14 mouse cellular contexts compared by ENCODE assay signal in genomic region chr2:158199281-158199680, GRCm38 (mm10). TPM values are rescaled to one million over a fixed set of nuclear protein-coding genes. Genes with fewer than 3 reads are reported as not detected.
DNase-seq lines count a peak whose midpoint lies in the region; ATAC-seq lines count a peak whose summit lies in the region.
"Had no signal": no experiment of that assay in that cellular context is flagged by ENCODE, and none has a peak within 500 bp of the region (broad histone marks: within the 10 kb centered on the region; RNA-seq: fewer than 3 reads in every experiment).

No protein-coding gene starts in this region.

- H3K9me3 ChIP-seq in hindbrain, embryonic 11.5 days (ENCODE audit: control insufficient read depth, low read length): no peaks in the 10 kb centered on the region
- H3K9me3 ChIP-seq in hindbrain, embryonic 14.5 days (ENCODE audit: control insufficient read depth, low read length): no peaks in the 10 kb centered on the region
- H3K9me3 ChIP-seq: limb, embryonic 10.5 days had no signal

- H3K27ac ChIP-seq in hindbrain, embryonic 11.5 days (ENCODE audit: low read depth, low read length): no peak overlapping the region
- no peak overlapping the region for H3K27ac ChIP-seq in hindbrain, embryonic 14.5 days
- H3K27ac ChIP-seq: limb, embryonic 10.5 days had no signal

- H3K27me3 ChIP-seq in hindbrain, embryonic 11.5 days (ENCODE audit: control insufficient read depth, insufficient read depth, low read length): no peaks in the 10 kb centered on the region
- no peaks in the 10 kb centered on the region for H3K27me3 ChIP-seq in hindbrain, embryonic 14.5 days (ENCODE audit: control insufficient read depth, insufficient read depth, low read length)

- H3K9ac ChIP-seq in hindbrain, embryonic 11.5 days (ENCODE audit: low read depth, low read length): no peak overlapping the region
- H3K9ac ChIP-seq in hindbrain, embryonic 14.5 days: no peak overlapping the region

- no peaks in the 10 kb centered on the region; the same call in 1 of the 2 replicates for H3K4me1 ChIP-seq in hindbrain, embryonic 11.5 days (replicated peaks; ENCODE audit: control insufficient read depth, insufficient read depth, low read length)
- H3K4me1 ChIP-seq in hindbrain, embryonic 14.5 days (replicated peaks; ENCODE audit: control insufficient read depth, insufficient read depth, low read length): peaks cover 11% of the 10 kb centered on the region; the same call in 1 of the 2 replicates

- H3K36me3 ChIP-seq in hindbrain, embryonic 11.5 days (ENCODE audit: control insufficient read depth, insufficient read depth, low read length): no peaks in the 10 kb centered on the region
- no peaks in the 10 kb centered on the region for H3K36me3 ChIP-seq in hindbrain, embryonic 14.5 days (replicated peaks; ENCODE audit: control insufficient read depth, insufficient read depth)
- H3K36me3 ChIP-seq: limb, embryonic 10.5 days had no signal

- WGBS in hindbrain, embryonic 11.5 days: 44% methylated on average over 3 of the region's 3 CpGs
- 49% methylated on average over 3 of the region's 3 CpGs for WGBS in hindbrain, embryonic 14.5 days

- DNase-seq in hindbrain, embryonic 11.5 days (ENCODE audit: low spot score): peak; percentile 22
- no peak for DNase-seq in hindbrain, embryonic 14.5 days (ENCODE audit: low spot score)
- peak; percentile 54 for DNase-seq in testis, postnatal 14 days (ENCODE audit: low spot score)
- DNase-seq in testis, postnatal 10 days (ENCODE audit: low spot score): no peak
- peak; percentile 42 for DNase-seq in kidney, postnatal 14 days
- no peak for DNase-seq in cerebellum, adult 11 months
- DNase-seq in left cerebral cortex, postnatal 4 days: no peak
- DNase-seq: right cerebral cortex, postnatal 14 days had no signal

- no peak for ATAC-seq in hindbrain, embryonic 11.5 days (ENCODE audit: low FRiP score)
- no peak for ATAC-seq in hindbrain, embryonic 14.5 days (ENCODE audit: low FRiP score)

- H3K4me2 ChIP-seq in hindbrain, embryonic 11.5 days (replicated peaks; ENCODE audit: low read depth, low read length): no peak overlapping the region
- H3K4me2 ChIP-seq in hindbrain, embryonic 14.5 days (replicated peaks): no peak overlapping the region

- H3K4me3 ChIP-seq in hindbrain, embryonic 11.5 days (ENCODE audit: low read depth, low read length): no peak overlapping the region
- H3K4me3 ChIP-seq in hindbrain, embryonic 14.5 days (replicated peaks; ENCODE audit: low read length): no peak overlapping the region
- H3K4me3 ChIP-seq: limb, embryonic 10.5 days had no signal

- intact Hi-C loops in left cerebral cortex, postnatal 4 days (cut with DNase I): no loop called here

RNA-seq across cellular contexts. Expression of gene D630003M21Rik, which starts 29.7 kb away (rescaled TPM):
- polyA plus RNA-seq in hindbrain, embryonic 11.5 days (2014; fragmentation: Nextera tagmentation; extraction: Ambion mirVana): 1.9 and 2.3 TPM in 2 replicates
- 1.6 and 1.7 TPM in 2 replicates for polyA plus RNA-seq in hindbrain, embryonic 14.5 days (2014; fragmentation: Nextera tagmentation; extraction: Ambion mirVana)
- total RNA-seq in left cerebral cortex, postnatal 4 days (2021): 1 to 10 TPM; 3.1 TPM
- total RNA-seq: hematopoietic stem cell, adult 5-6 weeks had no signal

RNA-seq across cellular contexts. Expression of gene Tgm2, which starts 53.0 kb away (rescaled TPM):
- 4.2 and 4.3 TPM in 2 replicates for polyA plus RNA-seq in hindbrain, embryonic 11.5 days (2014; fragmentation: Nextera tagmentation; extraction: Ambion mirVana)
- polyA plus RNA-seq in hindbrain, embryonic 14.5 days (2014; fragmentation: Nextera tagmentation; extraction: Ambion mirVana): 5.5 and 6.1 TPM in 2 replicates
- total RNA-seq in left cerebral cortex, postnatal 4 days (2021): 1 to 10 TPM; 7.0 to 9.7 TPM

RNA-seq across cellular contexts. Expression of gene Bpi, which starts 58.6 kb away (rescaled TPM):
- polyA plus RNA-seq in hindbrain, embryonic 11.5 days (2014; fragmentation: Nextera tagmentation; extraction: Ambion mirVana): not detected in 2 replicates
- polyA plus RNA-seq in hindbrain, embryonic 14.5 days (2014; fragmentation: Nextera tagmentation; extraction: Ambion mirVana): not detected in 2 replicates
- total RNA-seq in left cerebral cortex, postnatal 4 days (2021): not detected
- total RNA-seq: gastrocnemius, postnatal 4 days; hematopoietic stem cell, adult 5-6 weeks had no signal
- polyA plus RNA-seq: forebrain, embryonic 11.5 days; limb, embryonic 10.5 days; neural tube, embryonic 11.5 days; stomach, embryonic 14.5 days had no signal

Comparison
In these comparisons a context has a peak if more than half of its experiments do, and no peak if none do; other contexts are left out.
1. DNase-seq: peak in hindbrain, embryonic 11.5 days (single experiment), testis, postnatal 14 days (single experiment) and kidney, postnatal 14 days (single experiment); none in hindbrain, embryonic 14.5 days (single experiment), testis, postnatal 10 days (single experiment), cerebellum, adult 11 months (single experiment) and left cerebral cortex, postnatal 4 days (single experiment).